Comparison of ENCODE assay signal across 24 mouse cellular contexts in the genomic region with DNA sequence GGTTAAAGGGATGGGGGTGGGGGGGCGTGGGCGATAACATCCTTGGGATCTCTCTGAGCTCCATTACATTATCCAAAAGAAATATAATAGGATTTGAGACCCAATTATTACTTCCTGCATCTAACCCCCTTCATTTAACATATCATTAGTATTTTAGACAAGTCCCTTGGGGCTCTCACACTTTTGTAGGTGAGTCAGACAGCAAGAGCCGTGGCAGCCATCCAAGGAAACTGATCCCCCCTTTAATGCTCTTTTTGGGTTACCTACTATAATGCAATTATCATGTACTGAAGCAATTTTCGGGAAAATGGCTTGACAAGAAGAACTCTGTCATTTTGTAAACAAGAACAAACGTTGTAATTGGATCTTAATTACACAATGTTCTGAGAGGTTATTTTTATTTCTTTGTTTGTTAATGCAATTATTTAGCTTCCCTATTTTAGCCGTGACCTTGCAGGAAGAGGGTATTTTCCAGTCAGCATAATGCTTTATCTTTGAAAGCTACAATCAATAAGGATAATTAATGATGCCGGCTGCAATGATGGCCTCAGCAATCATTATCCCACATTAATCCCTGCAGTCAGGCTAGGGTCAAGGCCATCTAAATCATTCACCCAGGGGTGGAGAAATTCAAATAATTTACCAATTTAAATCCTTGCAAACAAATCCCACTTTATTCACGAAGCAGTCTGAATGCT.
A peak's percentile ranks its signal among the peaks of the same experiment; 100 is the strongest.
DNase-seq lines count a peak whose midpoint lies in the region; ATAC-seq lines count a peak whose summit lies in the region.
"Had no signal": no experiment of that assay in that cellular context is flagged by ENCODE, and none has a peak within 500 bp of the region (broad histone marks: within the 10 kb centered on the region; RNA-seq: fewer than 3 reads in every experiment).

No protein-coding gene starts in this region.

- 68% methylated on average over 8 of the region's 8 CpGs for WGBS in hindbrain, embryonic 11.5 days
- 78% methylated on average over 8 of the region's 8 CpGs for WGBS in hindbrain, embryonic 10.5 days
- 39% methylated on average over 8 of the region's 8 CpGs for WGBS in hindbrain, embryonic 13.5 days
- 52% methylated on average over 8 of the region's 8 CpGs for WGBS in midbrain, embryonic 14.5 days
- 62% methylated on average over 8 of the region's 8 CpGs for WGBS in liver, embryonic 11.5 days

- DNase-seq in hindbrain, embryonic 11.5 days (ENCODE audit: low spot score), result peak; percentile 3
- DNase-seq in hindbrain, embryonic 10.5 days (ENCODE audit: low spot score), result no peak
- DNase-seq in MN1 (ENCODE audit: low spot score), result peak; percentile 40
- peak; percentile 61 for DNase-seq in midbrain, embryonic 14.5 days
- no peak for DNase-seq in liver, embryonic 11.5 days (ENCODE audit: low spot score)
- DNase-seq in cerebellum, adult 18-20 months, result no peak
- DNase-seq: adrenal gland, postnatal 10 days; cerebellum, adult 11 months; cerebellum, postnatal 25 days; embryo, embryonic 11 days; gastrocnemius, postnatal 10 days; heart, adult 11 months; heart, postnatal 36 days; kidney, adult 9 months; kidney, postnatal 25 days; liver, embryonic 13.5 days; lung, postnatal 4 days; right cerebral cortex, postnatal 25 days; thymus, adult 2 months had no signal

- H3K4me3 ChIP-seq in hindbrain, embryonic 11.5 days (ENCODE audit: low read depth, low read length), result no peak overlapping the region
- no peak overlapping the region for H3K4me3 ChIP-seq in hindbrain, embryonic 10.5 days
- H3K4me3 ChIP-seq in hindbrain, embryonic 13.5 days, result no peak overlapping the region
- no peak overlapping the region for H3K4me3 ChIP-seq in midbrain, embryonic 14.5 days (replicated peaks; ENCODE audit: low read depth, low read length)
- H3K4me3 ChIP-seq in liver, embryonic 11.5 days (ENCODE audit: low read depth, low read length), result no peak overlapping the region
- H3K4me3 ChIP-seq: forebrain, embryonic 10.5 days; intestine, embryonic 15.5 days; liver, embryonic 13.5 days; lung, embryonic 15.5 days; midbrain, embryonic 12.5 days had no signal

- no peaks in the 10 kb centered on the region for H3K4me1 ChIP-seq in hindbrain, embryonic 11.5 days (replicated peaks; ENCODE audit: control insufficient read depth, insufficient read depth, low read length)
- H3K4me1 ChIP-seq in hindbrain, embryonic 10.5 days (replicated peaks), result no peaks in the 10 kb centered on the region
- peaks cover 15% of the 10 kb centered on the region for H3K4me1 ChIP-seq in hindbrain, embryonic 13.5 days (replicated peaks)
- 0 out of 2 replicates have a peak, but pooled peaks cover 5% of the 10 kb centered on the region for H3K4me1 ChIP-seq in midbrain, embryonic 14.5 days (ENCODE audit: control insufficient read depth, insufficient read depth, low read length)
- H3K4me1 ChIP-seq in liver, embryonic 11.5 days (replicated peaks; ENCODE audit: control insufficient read depth, insufficient read depth, low read length), result no peaks in the 10 kb centered on the region
- H3K4me1 ChIP-seq: intestine, embryonic 15.5 days; liver, embryonic 13.5 days; lung, embryonic 15.5 days had no signal

- peak; percentile 62; the same call in 1 of the 2 replicates for ATAC-seq in hindbrain, embryonic 11.5 days (ENCODE audit: low FRiP score)
- peak; percentile 52; the same call in 1 of the 2 replicates for ATAC-seq in hindbrain, embryonic 13.5 days (ENCODE audit: low FRiP score)
- ATAC-seq in midbrain, embryonic 14.5 days (ENCODE audit: low FRiP score, low TSS enrichment), result no peak
- ATAC-seq in liver, embryonic 11.5 days (replicated peaks; ENCODE audit: low FRiP score), result no peak
- ATAC-seq: intestine, embryonic 15.5 days had no signal

- H3K36me3 ChIP-seq in hindbrain, embryonic 11.5 days (ENCODE audit: control insufficient read depth, insufficient read depth, low read length), result no peaks in the 10 kb centered on the region
- no peaks in the 10 kb centered on the region for H3K36me3 ChIP-seq in hindbrain, embryonic 10.5 days
- H3K36me3 ChIP-seq in hindbrain, embryonic 13.5 days, result no peaks in the 10 kb centered on the region
- no peaks in the 10 kb centered on the region for H3K36me3 ChIP-seq in midbrain, embryonic 14.5 days (ENCODE audit: control insufficient read depth, insufficient read depth, low read length)
- H3K36me3 ChIP-seq in liver, embryonic 11.5 days (ENCODE audit: control insufficient read depth, insufficient read depth, low read length), result no peaks in the 10 kb centered on the region
- H3K36me3 ChIP-seq: forebrain, embryonic 10.5 days; intestine, embryonic 15.5 days; liver, embryonic 13.5 days; lung, embryonic 15.5 days; midbrain, embryonic 12.5 days had no signal

- no peaks in the 10 kb centered on the region for H3K9me3 ChIP-seq in hindbrain, embryonic 11.5 days (ENCODE audit: control insufficient read depth, low read length)
- no peaks in the 10 kb centered on the region for H3K9me3 ChIP-seq in hindbrain, embryonic 10.5 days
- H3K9me3 ChIP-seq in hindbrain, embryonic 13.5 days, result no peaks in the 10 kb centered on the region
- no peaks in the 10 kb centered on the region for H3K9me3 ChIP-seq in midbrain, embryonic 14.5 days (ENCODE audit: control insufficient read depth, low read length)
- H3K9me3 ChIP-seq in liver, embryonic 11.5 days (ENCODE audit: control insufficient read depth, low read length), result no peaks in the 10 kb centered on the region
- H3K9me3 ChIP-seq: intestine, embryonic 15.5 days; liver, embryonic 13.5 days; lung, embryonic 15.5 days; midbrain, embryonic 12.5 days had no signal

- no peak overlapping the region for H3K4me2 ChIP-seq in hindbrain, embryonic 11.5 days (replicated peaks; ENCODE audit: low read depth, low read length)
- H3K4me2 ChIP-seq in hindbrain, embryonic 13.5 days, result no peak overlapping the region
- no peak overlapping the region for H3K4me2 ChIP-seq in midbrain, embryonic 14.5 days (ENCODE audit: low read length)
- no peak overlapping the region for H3K4me2 ChIP-seq in liver, embryonic 11.5 days
- H3K4me2 ChIP-seq: intestine, embryonic 15.5 days; liver, embryonic 13.5 days; lung, embryonic 15.5 days; midbrain, embryonic 12.5 days had no signal

- no peak overlapping the region for H3K9ac ChIP-seq in hindbrain, embryonic 11.5 days (ENCODE audit: low read depth, low read length)
- no peak overlapping the region for H3K9ac ChIP-seq in hindbrain, embryonic 13.5 days
- no peak overlapping the region for H3K9ac ChIP-seq in midbrain, embryonic 14.5 days (replicated peaks; ENCODE audit: low read length)
- H3K9ac ChIP-seq in liver, embryonic 11.5 days (ENCODE audit: low read depth, low read length), result no peak overlapping the region
- H3K9ac ChIP-seq: intestine, embryonic 15.5 days; liver, embryonic 13.5 days; lung, embryonic 15.5 days; midbrain, embryonic 12.5 days had no signal

- no peaks in the 10 kb centered on the region for H3K27me3 ChIP-seq in hindbrain, embryonic 11.5 days (ENCODE audit: control insufficient read depth, insufficient read depth, low read length)
- no peaks in the 10 kb centered on the region for H3K27me3 ChIP-seq in hindbrain, embryonic 10.5 days (ENCODE audit: insufficient read depth, poor library complexity, severe bottlenecking)
- no peaks in the 10 kb centered on the region for H3K27me3 ChIP-seq in hindbrain, embryonic 13.5 days
- no peaks in the 10 kb centered on the region for H3K27me3 ChIP-seq in midbrain, embryonic 14.5 days (ENCODE audit: control insufficient read depth, insufficient read depth, low read length)
- no peaks in the 10 kb centered on the region for H3K27me3 ChIP-seq in liver, embryonic 11.5 days (replicated peaks; ENCODE audit: control insufficient read depth, insufficient read depth, low read length)
- H3K27me3 ChIP-seq: intestine, embryonic 15.5 days; liver, embryonic 13.5 days; lung, embryonic 15.5 days; midbrain, embryonic 12.5 days had no signal

- no peak overlapping the region for H3K27ac ChIP-seq in hindbrain, embryonic 11.5 days (ENCODE audit: low read depth, low read length)
- H3K27ac ChIP-seq in hindbrain, embryonic 10.5 days, result no peak overlapping the region
- 0 out of 2 replicates have a peak overlapping the region, but pooled peaks have one; percentile 18 for H3K27ac ChIP-seq in hindbrain, embryonic 13.5 days
- no peak overlapping the region for H3K27ac ChIP-seq in midbrain, embryonic 14.5 days (replicated peaks; ENCODE audit: low read depth, low read length)
- H3K27ac ChIP-seq in liver, embryonic 11.5 days (ENCODE audit: low read depth, low read length), result no peak overlapping the region
- H3K27ac ChIP-seq: forebrain, embryonic 10.5 days; intestine, embryonic 15.5 days; liver, embryonic 13.5 days; lung, embryonic 15.5 days had no signal

Comparison
In these comparisons a context has a peak if more than half of its experiments do, and no peak if none do; other contexts are left out.
1. DNase-seq: peak in hindbrain, embryonic 11.5 days (single experiment), MN1 (single experiment) and midbrain, embryonic 14.5 days (single experiment); none in hindbrain, embryonic 10.5 days (single experiment), liver, embryonic 11.5 days (single experiment) and cerebellum, adult 18-20 months (0 of 2).
2. ATAC-seq: peak in hindbrain, embryonic 11.5 days (single experiment) and hindbrain, embryonic 13.5 days (single experiment); none in midbrain, embryonic 14.5 days (single experiment) and liver, embryonic 11.5 days (single experiment).